Mouse (Mus musculus): ENCODE measurements around the gene Dst.
A peak's percentile ranks its signal among the peaks of the same experiment; 100 is the strongest.

DNA sequence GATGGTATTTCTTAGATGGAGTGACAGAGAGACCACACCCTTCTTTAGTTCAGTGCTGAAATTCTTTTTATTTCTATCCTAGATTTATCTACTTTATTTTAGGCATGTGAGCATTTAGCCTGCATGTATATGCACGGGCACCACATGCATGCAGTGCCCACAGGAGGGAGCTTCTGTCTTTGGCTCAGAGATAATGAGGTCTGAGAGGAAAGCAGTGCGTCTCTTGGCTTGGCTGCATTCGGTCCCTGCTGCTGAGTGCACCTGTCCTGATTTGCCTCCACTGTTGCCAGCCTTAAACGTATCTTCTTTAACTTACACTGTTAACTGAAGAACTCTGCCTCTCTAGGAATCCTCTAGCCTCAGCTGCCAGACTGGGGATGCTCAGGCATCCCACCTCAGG, 189.6 kb downstream of the Dst start:
- TF ChIP-seq CTCF (IDR thresholded peaks at IDR 0.05; ENCODE audit: low read depth) (peak; percentile 56), EP300 (IDR thresholded peaks at IDR 0.05; ENCODE audit: low read depth) (no peak)

All from heart, postnatal 0 days (tissue).